ENCODE assay signal across 13 mouse cellular contexts in genomic region chr1:152261472-152261871, GRCm38 (mm10).
DNase-seq lines count a peak whose midpoint lies in the region; ATAC-seq and TF ChIP-seq lines count a peak whose summit lies in the region.
"Had no signal": no experiment of that assay in that cellular context is flagged by ENCODE, and none has a peak within 500 bp of the region (broad histone marks: within the 10 kb centered on the region; RNA-seq: fewer than 3 reads in every experiment).

No protein-coding gene starts in this region.

- no peak for ATAC-seq in forebrain, postnatal 0 days
- peak; percentile 43; the same call in 1 of the 2 replicates for ATAC-seq in hindbrain, postnatal 0 days

- DNase-seq in forebrain, postnatal 0 days, result no peak
- no peak for DNase-seq in forebrain, embryonic 10.5 days (ENCODE audit: extremely low spot score, low spot score)
- DNase-seq in layer of hippocampus, adult 2 months (ENCODE audit: low spot score in 2 of 2), result no peak
- no peak for DNase-seq in layer of hippocampus, postnatal 10 days (ENCODE audit: low spot score in 2 of 2)
- DNase-seq in ES-CJ7 (ENCODE audit: low read depth, low spot score), result peak; percentile 7
- DNase-seq in hindbrain, postnatal 0 days (ENCODE audit: low spot score), result peak; percentile 44
- DNase-seq in urinary bladder, postnatal 25 days (ENCODE audit: low spot score), result no peak
- no peak for DNase-seq in right cerebral cortex, adult 2 months (ENCODE audit: low spot score in 2 of 2)
- DNase-seq: adrenal gland, postnatal 14 days; gastrocnemius, postnatal 10 days; heart, postnatal 10 days had no signal

- peak; percentile 38; the same call in 1 of the 2 replicates for TF ChIP-seq CTCF in forebrain, postnatal 0 days (IDR thresholded peaks at IDR 0.05; ENCODE audit: low read depth)
- TF ChIP-seq CTCF in layer of hippocampus, adult 2 months (conservative IDR thresholded peaks at IDR 0.05), result 0 out of 2 replicates have a peak, but pooled peaks have one; percentile 13
- TF ChIP-seq CTCF in hindbrain, postnatal 0 days (IDR thresholded peaks at IDR 0.05; ENCODE audit: low read depth), result peak; percentile 40

- WGBS in forebrain, postnatal 0 days, result 40% methylated on average over 4 of the region's 4 CpGs
- WGBS in forebrain, embryonic 10.5 days, result 47% methylated on average over 4 of the region's 4 CpGs
- WGBS in hindbrain, postnatal 0 days, result 25% methylated on average over 4 of the region's 4 CpGs

- H3K36me3 ChIP-seq in forebrain, postnatal 0 days (ENCODE audit: insufficient read depth), result no peaks in the 10 kb centered on the region
- no peaks in the 10 kb centered on the region for H3K36me3 ChIP-seq in forebrain, embryonic 10.5 days (replicated peaks)
- H3K36me3 ChIP-seq in hindbrain, postnatal 0 days (ENCODE audit: insufficient read depth, low read length), result no peaks in the 10 kb centered on the region
- H3K36me3 ChIP-seq: forebrain, embryonic 12.5 days; limb, embryonic 12.5 days had no signal

- no peaks in the 10 kb centered on the region for H3K9me3 ChIP-seq in forebrain, postnatal 0 days (ENCODE audit: low read length)
- H3K9me3 ChIP-seq in forebrain, embryonic 10.5 days, result no peaks in the 10 kb centered on the region
- no peaks in the 10 kb centered on the region for H3K9me3 ChIP-seq in hindbrain, postnatal 0 days (ENCODE audit: low read length)
- H3K9me3 ChIP-seq: forebrain, embryonic 12.5 days; limb, embryonic 12.5 days had no signal

- H3K27ac ChIP-seq in forebrain, postnatal 0 days (ENCODE audit: low read depth, low read length), result no peak overlapping the region
- H3K27ac ChIP-seq in forebrain, embryonic 10.5 days, result no peak overlapping the region
- H3K27ac ChIP-seq in layer of hippocampus, adult 2 months, result no peak overlapping the region
- H3K27ac ChIP-seq in hindbrain, postnatal 0 days, result no peak overlapping the region
- H3K27ac ChIP-seq: forebrain, embryonic 12.5 days; limb, embryonic 12.5 days had no signal

- no peak overlapping the region for H3K4me3 ChIP-seq in forebrain, postnatal 0 days (ENCODE audit: low read depth, low read length)
- H3K4me3 ChIP-seq in forebrain, embryonic 10.5 days, result no peak overlapping the region
- H3K4me3 ChIP-seq in layer of hippocampus, adult 2 months, result no peak overlapping the region
- H3K4me3 ChIP-seq in hindbrain, postnatal 0 days (ENCODE audit: low read length), result no peak overlapping the region
- H3K4me3 ChIP-seq: forebrain, embryonic 12.5 days; limb, embryonic 12.5 days had no signal

- H3K9ac ChIP-seq in forebrain, postnatal 0 days, result no peak overlapping the region
- no peak overlapping the region for H3K9ac ChIP-seq in hindbrain, postnatal 0 days (replicated peaks; ENCODE audit: low read length)
- H3K9ac ChIP-seq: forebrain, embryonic 12.5 days; limb, embryonic 12.5 days had no signal

- H3K4me2 ChIP-seq in forebrain, postnatal 0 days (ENCODE audit: low read depth), result no peak overlapping the region
- no peak overlapping the region for H3K4me2 ChIP-seq in hindbrain, postnatal 0 days (ENCODE audit: low read depth, low read length)
- H3K4me2 ChIP-seq: forebrain, embryonic 12.5 days; limb, embryonic 12.5 days had no signal

- no peaks in the 10 kb centered on the region for H3K27me3 ChIP-seq in forebrain, postnatal 0 days (ENCODE audit: insufficient read depth, low read length)
- no peaks in the 10 kb centered on the region for H3K27me3 ChIP-seq in forebrain, embryonic 10.5 days (ENCODE audit: poor library complexity, severe bottlenecking)
- H3K27me3 ChIP-seq in hindbrain, postnatal 0 days (ENCODE audit: insufficient read depth, low read length), result no peaks in the 10 kb centered on the region
- H3K27me3 ChIP-seq: forebrain, embryonic 12.5 days; limb, embryonic 12.5 days had no signal

- H3K4me1 ChIP-seq in forebrain, postnatal 0 days (ENCODE audit: insufficient read depth), result no peaks in the 10 kb centered on the region
- no peaks in the 10 kb centered on the region for H3K4me1 ChIP-seq in forebrain, embryonic 10.5 days
- H3K4me1 ChIP-seq in hindbrain, postnatal 0 days (ENCODE audit: insufficient read depth, low read length), result no peaks in the 10 kb centered on the region
- H3K4me1 ChIP-seq: limb, embryonic 12.5 days had no signal

Comparison
In these comparisons a context has a peak if more than half of its experiments do, and no peak if none do; other contexts are left out.
1. DNase-seq: peak in ES-CJ7 (single experiment) and hindbrain, postnatal 0 days (single experiment); none in forebrain, postnatal 0 days (single experiment), forebrain, embryonic 10.5 days (single experiment), layer of hippocampus, adult 2 months (0 of 2), layer of hippocampus, postnatal 10 days (0 of 2), urinary bladder, postnatal 25 days (single experiment) and right cerebral cortex, adult 2 months (0 of 2).
2. Peak in every context shown above with its lines, with median percentiles within 50 percentile points of each other: CTCF ChIP-seq.